Mouse (Mus musculus): ENCODE results near the gene Rab33a. TPM values are rescaled to one million over a fixed set of nuclear protein-coding genes. Genes with fewer than 3 reads are reported as not detected.

The Rab33a gene
- polyA plus RNA-seq, 1 experiment from 2014 or later: 11.0 TPM

DNA sequence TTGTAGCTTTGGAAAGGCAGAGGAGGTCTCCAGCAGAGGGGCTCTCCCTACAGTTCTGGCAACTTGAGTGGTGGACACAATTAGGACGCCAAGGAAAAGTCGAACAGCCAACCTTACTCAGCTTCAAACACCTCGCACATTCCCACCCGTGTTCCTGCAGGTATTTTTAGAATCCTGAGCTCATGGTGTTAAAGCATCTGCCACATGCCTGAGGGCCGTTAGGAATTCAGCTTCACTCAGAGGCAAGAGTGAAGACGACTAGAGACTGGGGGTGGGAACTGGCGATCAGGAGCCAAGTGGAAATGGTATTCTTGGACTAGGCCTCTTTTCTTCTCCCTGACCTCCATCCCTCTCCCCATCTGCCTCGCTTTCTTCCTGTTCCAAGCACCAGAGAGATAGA is 6.8 kb downstream of the Rab33a start:
- Histone ChIP-seq H3K27me3 (no peaks in the 10 kb centered on the region), H3K9ac (no peak overlapping the region), H3K9me3 (no peaks in the 10 kb centered on the region), H3K4me3 (no peak overlapping the region), H3K27ac (no peak overlapping the region), H3K36me3 (no peaks in the 10 kb centered on the region), H3K4me1 (no peaks in the 10 kb centered on the region), H3K4me2 (replicated peaks) (no peak overlapping the region)
- ATAC-seq (ENCODE audit: insufficient number of reproducible peaks, insufficient read depth, low FRiP score, low TSS enrichment): no peak
- 46% methylated on average over 8 of the region's 8 CpGs for WGBS

DNA sequence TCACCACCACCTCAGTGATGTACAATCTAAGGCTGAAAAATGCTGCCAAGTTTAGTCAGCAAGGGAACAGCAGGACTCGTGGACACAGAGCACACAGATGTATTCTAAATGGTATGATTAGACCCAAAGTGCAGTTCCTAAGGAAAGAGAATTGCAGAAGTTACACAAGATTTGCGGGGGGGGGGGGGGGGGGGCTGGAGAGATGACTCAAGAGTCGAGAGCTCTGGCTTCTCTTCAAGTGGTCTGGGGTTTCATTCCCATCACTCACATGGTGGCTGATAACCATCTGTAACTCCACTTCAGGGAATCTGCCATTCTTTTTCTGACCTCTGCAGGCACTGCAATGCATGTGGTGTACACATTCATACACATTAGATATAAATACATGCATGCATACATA is 7.3 kb downstream of the Rab33a start:
- Histone ChIP-seq H3K27ac (no peak overlapping the region), H3K4me2 (replicated peaks) (no peak overlapping the region), H3K9me3 (no peaks in the 10 kb centered on the region), H3K27me3 (no peaks in the 10 kb centered on the region), H3K4me3 (no peak overlapping the region), H3K36me3 (no peaks in the 10 kb centered on the region), H3K9ac (no peak overlapping the region), H3K4me1 (no peaks in the 10 kb centered on the region)
- WGBS: 65% methylated on average over 2 of the region's 3 CpGs
- ATAC-seq (ENCODE audit: insufficient number of reproducible peaks, insufficient read depth, low FRiP score, low TSS enrichment): no peak

DNA sequence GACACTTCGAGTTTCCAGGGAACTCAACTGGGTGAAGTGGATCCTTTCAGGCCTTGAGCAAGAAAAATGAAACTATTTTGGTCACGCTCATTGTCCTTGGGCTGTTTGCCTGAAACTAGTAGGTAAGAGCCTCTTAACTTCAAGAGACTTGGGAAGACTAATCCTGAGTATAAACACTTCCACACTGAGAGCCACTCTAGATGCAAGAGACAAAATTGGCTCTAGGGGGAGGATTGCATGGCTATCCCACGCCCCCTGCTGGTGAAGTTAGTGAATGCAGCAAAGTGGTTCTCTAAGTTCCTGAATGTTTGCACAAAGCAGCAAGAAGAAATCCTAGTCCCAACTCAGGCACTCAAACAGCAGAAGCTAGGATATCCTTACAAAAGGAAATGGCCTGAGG is 13.1 kb downstream of the Rab33a start:
- no peak overlapping the region for H3K4me3 ChIP-seq
- H3K27ac ChIP-seq: no peak overlapping the region
- no peak overlapping the region for H3K9ac ChIP-seq
- H3K36me3 ChIP-seq: no peaks in the 10 kb centered on the region
- H3K9me3 ChIP-seq: no peaks in the 10 kb centered on the region
- H3K27me3 ChIP-seq: no peaks in the 10 kb centered on the region
- H3K4me2 ChIP-seq (replicated peaks): no peak overlapping the region
- 36% methylated on average over 3 of the region's 3 CpGs for WGBS
- H3K4me1 ChIP-seq: no peaks in the 10 kb centered on the region
- no peak for ATAC-seq (ENCODE audit: insufficient number of reproducible peaks, insufficient read depth, low FRiP score, low TSS enrichment)

Other genes with a start within 250 kb of the Rab33a start
- gene Bcorl1, start 177.9 kb upstream of the Rab33a start, polyA plus RNA-seq (2016; fragmentation: Nextera tagmentation; extraction: Ambion mirVana): 5.9 and 6.9 TPM in 2 replicates
- gene Elf4, start 56.2 kb upstream of the Rab33a start, polyA plus RNA-seq (2016; fragmentation: Nextera tagmentation; extraction: Ambion mirVana): 3.2 and 4.0 TPM in 2 replicates
- 75.0 and 79.3 TPM in 2 replicates for gene Aifm1, start 5.7 kb upstream of the Rab33a start, polyA plus RNA-seq (2016; fragmentation: Nextera tagmentation; extraction: Ambion mirVana)
- gene Zfp280c, start 75.2 kb downstream of the Rab33a start, polyA plus RNA-seq (2016; fragmentation: Nextera tagmentation; extraction: Ambion mirVana): 15.9 and 19.1 TPM in 2 replicates
- 18.4 and 21.6 TPM in 2 replicates for gene Slc25a14, start 104.1 kb downstream of the Rab33a start, polyA plus RNA-seq (2016; fragmentation: Nextera tagmentation; extraction: Ambion mirVana)
- gene Gpr119, start 155.2 kb downstream of the Rab33a start, polyA plus RNA-seq (2016; fragmentation: Nextera tagmentation; extraction: Ambion mirVana): not detected in 2 replicates
- 22.1 and 25.7 TPM in 2 replicates for gene Rbmx2, start 175.7 kb downstream of the Rab33a start, polyA plus RNA-seq (2016; fragmentation: Nextera tagmentation; extraction: Ambion mirVana)

Data from embryonic facial prominence, embryonic 12.5 days (tissue).